Mouse (Mus musculus) embryonic fibroblast, embryonic 13.5 days (primary cell): Measurements from ENCODE around the gene Gm12216. TPM values are rescaled to one million over a fixed set of nuclear protein-coding genes. Genes with fewer than 3 reads are reported as not detected.
"Not testable (repeated sequence)": the region's sequence is repeated elsewhere in the genome, so short reads cannot be mapped to it uniquely, and the experiment has no call there.

Experiments
- H3K27ac ChIP-seq: 2 replicates; pipeline ENCODE4 v1.5.1; 2012; ENCODE audit warnings: low read length, control low read depth, inconsistent platforms; ENCODE audit not compliant: insufficient read depth
- H3K4me1 ChIP-seq: 2 replicates; pipeline ENCODE4 v1.6.1; 2011; ENCODE audit warnings: low read length; ENCODE audit not compliant: control insufficient read depth, insufficient read depth
- H3K4me3 ChIP-seq: 2 replicates; pipeline ENCODE4 v1.5.1; 2011; ENCODE audit warnings: mild to moderate bottlenecking, control low read depth, low read length; ENCODE audit not compliant: insufficient read depth
- CTCF ChIP-seq: IDR thresholded peaks from 2 replicates; pipeline ENCODE4 v1.5.1; 2011; ENCODE audit warnings: mild to moderate bottlenecking, control low read depth, low read length, moderate library complexity, borderline replicate concordance; ENCODE audit not compliant: insufficient read depth
- POLR2A ChIP-seq: IDR thresholded peaks from 2 replicates; pipeline ENCODE4 v1.6.1; 2011; ENCODE audit warnings: low read depth, mild to moderate bottlenecking, control low read depth, low read length, moderate library complexity
- polyA plus RNA-seq: library from polyadenylated mRNA; stranded (reverse); fragments of >200 nt; gene quantifications from 2 replicates; pipeline ENCODE4 v1.2.4, GENCODE M21; 2011; ENCODE audit warnings: low read depth; ENCODE audit not compliant: missing spikeins, insufficient read length

Gm12216 gene
- polyA plus RNA-seq, 1 experiment: not detected

- no peak overlapping the region for H3K4me3 ChIP-seq
- H3K4me1 ChIP-seq: no peaks in the 10 kb centered on the region
Observed at GRCm38 (mm10) chr11:53874706-53875105, 15.7 kb upstream of the Gm12216 start.

GRCm38 (mm10) chr11:53873909-53874704, 15.1 kb upstream of the Gm12216 start:
- not testable (repeated sequence) for H3K4me1 ChIP-seq, H3K27ac ChIP-seq, H3K4me3 ChIP-seq

More at GRCm38 (mm10) chr11:53874706-53875105, 15.7 kb upstream of the Gm12216 start:
- TF ChIP-seq POLR2A: no peak
- TF ChIP-seq CTCF: 0 out of 2 replicates have a peak, but pooled peaks have one; percentile 34
- no peak overlapping the region for H3K27ac ChIP-seq

GRCm38 (mm10) chr11:53871786-53872507, 12.9 kb upstream of the Gm12216 start:
- H3K4me1 ChIP-seq: no peaks in the 10 kb centered on the region
- TF ChIP-seq POLR2A (no peak), CTCF (no peak)

GRCm38 (mm10) chr11:53869172-53869571, 10.1 kb upstream of the Gm12216 start:
- Histone ChIP-seq H3K4me1 (no peaks in the 10 kb centered on the region), H3K4me3 (no peak overlapping the region), H3K27ac (no peak overlapping the region)
- TF ChIP-seq POLR2A: no peak
- TF ChIP-seq CTCF: no peak

More at GRCm38 (mm10) chr11:53871786-53872507, 12.9 kb upstream of the Gm12216 start:
- Histone ChIP-seq H3K4me3 (no peak overlapping the region), H3K27ac (no peak overlapping the region)

GRCm38 (mm10) chr11:53868323-53868722, 9.3 kb upstream of the Gm12216 start:
- H3K27ac ChIP-seq, H3K4me1 ChIP-seq, H3K4me3 ChIP-seq: not testable (repeated sequence)

GRCm38 (mm10) chr11:53864724-53865310, 5.8 kb upstream of the Gm12216 start:
- H3K27ac ChIP-seq, H3K4me3 ChIP-seq, H3K4me1 ChIP-seq: not testable (repeated sequence)

- H3K27ac ChIP-seq, H3K4me3 ChIP-seq, H3K4me1 ChIP-seq: not testable (repeated sequence)
Observed at GRCm38 (mm10) chr11:53860944-53861343, 1.9 kb upstream of the Gm12216 start.

GRCm38 (mm10) chr11:53858058-53858760, 847 bp downstream of the Gm12216 start:
- TF ChIP-seq POLR2A (no peak), CTCF (no peak)
- Histone ChIP-seq H3K4me3 (no peak overlapping the region), H3K4me1 (peaks cover 4% of the 10 kb centered on the region; the same call in 1 of the 2 replicates), H3K27ac (no peak overlapping the region)

GRCm38 (mm10) chr11:53853665-53854064, 5.4 kb downstream of the Gm12216 start:
- TF ChIP-seq CTCF (no peak), POLR2A (no peak)
- Histone ChIP-seq H3K27ac (no peak overlapping the region), H3K4me1 (peaks cover 4% of the 10 kb centered on the region; the same call in 1 of the 2 replicates), H3K4me3 (no peak overlapping the region)

GRCm38 (mm10) chr11:53851795-53852194, 7.3 kb downstream of the Gm12216 start:
- no peak for TF ChIP-seq POLR2A
- no peak for TF ChIP-seq CTCF
- Histone ChIP-seq H3K4me1 (peaks cover 4% of the 10 kb centered on the region; the same call in 1 of the 2 replicates), H3K27ac (no peak overlapping the region), H3K4me3 (no peak overlapping the region)
